Mouse (Mus musculus) forebrain, embryonic 15.5 days (tissue): ENCODE measurements around the gene Vmn1r137. TPM values are rescaled to one million over a fixed set of nuclear protein-coding genes. Genes with fewer than 3 reads are reported as not detected.
"Not testable (repeated sequence)": the region's sequence is repeated elsewhere in the genome, so short reads cannot be mapped to it uniquely, and the experiment has no call there.

ENCODE experiments used
- ATAC-seq: fragments of 200-750 bp; cut with Nextera tagmentation; replicated peaks from 2 replicates; pipeline ENCODE4 v1.8.0; 2017; ENCODE audit warnings: mild to moderate bottlenecking, moderate TSS enrichment, moderate library complexity
- H3K27ac ChIP-seq: fragments of 300-500 bp; sonication (generic); replicated peaks from 2 replicates; pipeline ENCODE4 v1.5.1; 2015; ENCODE audit warnings: mild to moderate bottlenecking, inconsistent platforms
- H3K27me3 ChIP-seq: fragments of 300-500 bp; sonication (generic); 2 replicates; pipeline ENCODE4 v1.6.1; 2015; ENCODE audit warnings: inconsistent platforms
- H3K36me3 ChIP-seq: fragments of 300-500 bp; sonication (generic); 2 replicates; pipeline ENCODE4 v1.6.1; 2015; ENCODE audit warnings: mild to moderate bottlenecking, inconsistent platforms
- H3K4me1 ChIP-seq: fragments of 300-500 bp; sonication (generic); 2 replicates; pipeline ENCODE4 v1.6.1; 2015; ENCODE audit warnings: inconsistent platforms
- H3K4me2 ChIP-seq: fragments of 300-500 bp; sonication (generic); replicated peaks from 2 replicates; pipeline ENCODE4 v1.6.1; 2015; ENCODE audit warnings: mild to moderate bottlenecking, inconsistent platforms
- H3K4me3 ChIP-seq: fragments of 300-500 bp; sonication (generic); 2 replicates; pipeline ENCODE4 v1.5.1; 2015; ENCODE audit warnings: mild to moderate bottlenecking, inconsistent platforms
- H3K9ac ChIP-seq: fragments of 300-500 bp; sonication (generic); replicated peaks from 2 replicates; pipeline ENCODE4 v1.6.1; 2015; ENCODE audit warnings: mild to moderate bottlenecking, inconsistent platforms
- H3K9me3 ChIP-seq: fragments of 300-500 bp; sonication (generic); 2 replicates; pipeline ENCODE4 v1.6.1; 2016; ENCODE audit warnings: inconsistent platforms
- WGBS: fragments of 180-500 bp; shearing (Covaris S2); methylation state at CpG from one replicate; pipeline ENCODE4 v1.1.7; 2015; ENCODE audit warnings: mixed read lengths; 5-methylcytosine and 5-hydroxymethylcytosine counted together
- polyA plus RNA-seq: library from polyadenylated mRNA; unstranded; fragments of >200 nt; fragmentation: Nextera tagmentation; extraction: Ambion mirVana; gene quantifications from 2 replicates; pipeline ENCODE4 v1.2.1, GENCODE M21; 2015

Gene Vmn1r137
- polyA plus RNA-seq = not detected in 2 replicates

GRCm38 (mm10) chr7:21994287-21994686, at the start of gene Vmn1r137:
Gene Vmn1r137 (plus strand): TSS chr7:21994587.
- WGBS = no CpG with 5 or more reads among the region's 3 CpGs

DNA sequence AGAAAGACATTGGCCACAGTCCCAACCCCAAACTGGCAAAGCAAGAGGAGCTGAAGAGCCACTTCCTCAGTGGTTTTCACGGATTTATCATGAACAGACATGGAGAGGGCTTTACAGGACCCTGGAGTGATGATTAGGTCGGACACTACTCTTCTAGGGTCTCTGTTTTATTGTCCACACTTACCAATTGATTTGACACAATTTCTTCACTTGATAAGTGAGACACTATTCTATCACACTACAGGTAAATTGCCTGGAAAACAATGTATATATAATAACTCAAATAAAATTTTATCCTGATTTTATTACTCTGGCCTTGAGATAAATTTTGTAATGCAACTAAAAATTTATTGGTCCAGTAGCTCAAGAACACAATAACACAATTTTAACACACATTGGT, 34.4 kb downstream of the Vmn1r137 start, which contains the start of gene Vmn1r138:
Gene Vmn1r138, minus strand, starts transcription at position 101 of the 400 bp plus-strand sequence.
- not testable (repeated sequence) for H3K9ac ChIP-seq, H3K4me2 ChIP-seq, H3K4me1 ChIP-seq, H3K27me3 ChIP-seq, H3K4me3 ChIP-seq, H3K27ac ChIP-seq, H3K9me3 ChIP-seq, ATAC-seq, H3K36me3 ChIP-seq
- no CpG with 5 or more reads among the region's 2 CpGs for WGBS

More at GRCm38 (mm10) chr7:21994287-21994686, at the start of gene Vmn1r137:
- H3K4me1 ChIP-seq, H3K9ac ChIP-seq, H3K36me3 ChIP-seq, H3K4me3 ChIP-seq, H3K27me3 ChIP-seq, H3K4me2 ChIP-seq, H3K9me3 ChIP-seq, ATAC-seq, H3K27ac ChIP-seq: not testable (repeated sequence)

Other genes with a start within 250 kb of the Vmn1r137 start
- not detected in 2 replicates for gene Gm4175, start 233.1 kb upstream of the Vmn1r137 start, polyA plus RNA-seq
- not detected in 2 replicates for gene Gm4177, start 197.9 kb upstream of the Vmn1r137 start, polyA plus RNA-seq
- gene Vmn1r135, start 162.2 kb upstream of the Vmn1r137 start, polyA plus RNA-seq = not detected in 2 replicates
- gene Gm5725, start 150.3 kb upstream of the Vmn1r137 start, polyA plus RNA-seq = not detected in 2 replicates
- gene Gm5891, start 73.3 kb upstream of the Vmn1r137 start, polyA plus RNA-seq = not detected in 2 replicates
- gene Vmn1r138, start 34.3 kb downstream of the Vmn1r137 start, polyA plus RNA-seq = not detected in 2 replicates
- not detected in 2 replicates for gene Gm6176, start 61.7 kb downstream of the Vmn1r137 start, polyA plus RNA-seq
- not detected in 2 replicates for gene Vmn1r139, start 74.5 kb downstream of the Vmn1r137 start, polyA plus RNA-seq
- gene Gm16451, start 123.7 kb downstream of the Vmn1r137 start, polyA plus RNA-seq = not detected in 2 replicates
- gene Gm10666, start 140.2 kb downstream of the Vmn1r137 start, polyA plus RNA-seq = not detected in 2 replicates
- not detected in 2 replicates for gene Vmn1r142, start 169.4 kb downstream of the Vmn1r137 start, polyA plus RNA-seq
- gene Vmn1r143, start 194.8 kb downstream of the Vmn1r137 start, polyA plus RNA-seq = not detected in 2 replicates
- gene Gm8653, start 206.7 kb downstream of the Vmn1r137 start, polyA plus RNA-seq = not detected in 2 replicates
- not detected in 2 replicates for gene Gm8453, start 234.9 kb downstream of the Vmn1r137 start, polyA plus RNA-seq